Mouse (Mus musculus): Measurements from ENCODE around the gene Ube2q2. TPM values are rescaled to one million over a fixed set of nuclear protein-coding genes. Genes with fewer than 3 reads are reported as not detected.

The Ube2q2 gene
- polyA plus RNA-seq (2014; fragmentation: Illumina TruSeq; extraction: RNeasy Lipid Tissue Mini Kit (QIAGEN cat#74804); ENCODE audit: low read depth, low replicate concordance), result 157 TPM

DNA sequence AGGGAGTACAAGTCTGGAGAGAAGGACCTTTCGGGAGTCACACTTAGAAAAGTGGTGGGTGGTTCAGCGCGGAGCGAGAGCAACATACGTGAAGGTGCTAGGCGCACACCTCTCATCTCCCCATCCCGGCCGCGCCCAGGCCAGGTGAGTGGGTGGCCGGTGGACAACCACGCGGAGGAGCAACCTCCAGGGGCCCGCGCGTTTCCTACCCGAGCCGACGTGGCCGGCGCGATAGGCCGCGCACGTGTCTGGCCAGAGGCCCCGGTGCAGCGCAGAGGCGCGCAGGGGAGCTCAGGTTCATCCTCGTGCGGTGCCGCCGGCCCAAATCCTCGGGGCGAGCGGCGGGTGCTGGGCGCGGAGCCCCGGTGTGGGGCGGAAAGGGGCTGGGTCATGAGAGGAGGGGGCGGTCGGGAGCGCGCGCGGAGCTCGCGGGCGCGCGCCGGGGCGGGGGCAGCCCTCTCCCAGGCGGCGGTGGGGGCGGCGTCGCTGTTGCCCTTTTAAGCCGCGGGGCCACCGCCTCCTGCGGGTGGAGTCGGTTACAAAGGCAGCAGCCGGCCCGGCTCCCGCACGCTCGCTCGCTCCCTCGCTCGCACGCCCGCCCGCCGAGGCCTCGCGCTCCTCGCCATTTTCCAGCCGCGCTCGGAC, at the start of gene Ube2q2:
Gene Ube2q2 (plus strand): TSS at position 1 of the 645 bp plus-strand sequence.

DNA sequence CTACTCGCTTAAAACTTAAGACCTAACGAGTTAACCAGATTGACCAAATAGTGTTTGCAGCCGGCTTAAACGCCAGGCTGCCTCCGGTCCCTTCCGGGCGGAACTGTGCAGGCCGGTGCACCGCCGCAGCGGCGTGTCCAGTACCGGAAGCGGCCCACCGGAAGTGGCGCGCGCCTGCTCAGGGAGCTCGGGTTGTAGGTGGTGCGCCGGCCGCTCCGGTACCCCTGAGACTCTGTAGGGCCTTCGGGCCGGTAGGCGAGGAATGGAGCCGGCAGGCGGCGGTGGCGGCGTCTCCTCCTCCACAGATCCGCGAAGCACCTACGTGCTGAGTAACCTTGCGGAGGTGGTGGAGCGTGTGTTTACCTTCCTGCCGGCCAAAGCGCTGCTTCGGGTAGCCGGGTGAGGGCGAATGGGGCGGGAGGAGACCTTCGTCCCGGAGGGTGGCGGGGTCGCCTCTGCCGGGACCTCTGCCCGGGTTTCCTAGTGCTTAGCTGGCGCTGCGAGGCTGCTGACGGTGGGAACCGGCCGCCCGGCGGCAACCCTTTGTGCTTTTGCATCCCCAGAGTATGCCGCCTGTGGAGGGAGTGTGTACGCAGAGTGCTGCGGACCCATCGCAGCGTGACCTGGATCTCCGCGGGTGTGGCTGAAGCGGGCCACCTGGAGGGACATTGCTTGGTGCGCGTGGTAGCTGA, 60.3 kb downstream of the Ube2q2 start, which contains the start of gene Fbxo22:
Gene Fbxo22 (plus strand): TSS at position 136 of the 692 bp plus-strand sequence.

Other genes starting within 250 kb of the Ube2q2 start
- 1.6 TPM for gene Hykk, start 231.6 kb upstream of the Ube2q2 start, polyA plus RNA-seq (2014; fragmentation: Illumina TruSeq; extraction: RNeasy Lipid Tissue Mini Kit (QIAGEN cat#74804); ENCODE audit: low read depth, low replicate concordance)
- 228 TPM for gene Psma4, start 198.1 kb upstream of the Ube2q2 start, polyA plus RNA-seq (2014; fragmentation: Illumina TruSeq; extraction: RNeasy Lipid Tissue Mini Kit (QIAGEN cat#74804); ENCODE audit: low read depth, low replicate concordance)
- gene AY074887, start 197.9 kb upstream of the Ube2q2 start, polyA plus RNA-seq (2014; fragmentation: Illumina TruSeq; extraction: RNeasy Lipid Tissue Mini Kit (QIAGEN cat#74804); ENCODE audit: low read depth, low replicate concordance), result not detected
- gene Chrna5, start 168.0 kb upstream of the Ube2q2 start, polyA plus RNA-seq (2014; fragmentation: Illumina TruSeq; extraction: RNeasy Lipid Tissue Mini Kit (QIAGEN cat#74804); ENCODE audit: low read depth, low replicate concordance), result 35.9 TPM
- not detected for gene Chrna3, start 122.3 kb upstream of the Ube2q2 start, polyA plus RNA-seq (2014; fragmentation: Illumina TruSeq; extraction: RNeasy Lipid Tissue Mini Kit (QIAGEN cat#74804); ENCODE audit: low read depth, low replicate concordance)
- 0.06 TPM for gene Chrnb4, start 100.1 kb upstream of the Ube2q2 start, polyA plus RNA-seq (2014; fragmentation: Illumina TruSeq; extraction: RNeasy Lipid Tissue Mini Kit (QIAGEN cat#74804); ENCODE audit: low read depth, low replicate concordance)
- gene Fbxo22, start 60.1 kb downstream of the Ube2q2 start, polyA plus RNA-seq (2014; fragmentation: Illumina TruSeq; extraction: RNeasy Lipid Tissue Mini Kit (QIAGEN cat#74804); ENCODE audit: low read depth, low replicate concordance), result 12.9 TPM
- 0.60 TPM for gene Nrg4, start 178.0 kb downstream of the Ube2q2 start, polyA plus RNA-seq (2014; fragmentation: Illumina TruSeq; extraction: RNeasy Lipid Tissue Mini Kit (QIAGEN cat#74804); ENCODE audit: low read depth, low replicate concordance)
- gene Tmem266, start 178.1 kb downstream of the Ube2q2 start, polyA plus RNA-seq (2014; fragmentation: Illumina TruSeq; extraction: RNeasy Lipid Tissue Mini Kit (QIAGEN cat#74804); ENCODE audit: low read depth, low replicate concordance), result not detected

Measured in testis, adult 10 weeks (tissue).